Mouse (Mus musculus) thymus, adult 2 months (tissue): ENCODE measurements around the gene Parp4.

Experiments
- CTCF ChIP-seq: fragments of 200-500 bp; IDR thresholded peaks from 2 replicates; pipeline ENCODE4 v1.5.1; 2012; ENCODE audit warnings: mild to moderate bottlenecking, control low read depth, low read length, moderate library complexity, borderline replicate concordance; ENCODE audit not compliant: control insufficient read depth, poor library complexity, insufficient read depth; ENCODE audit errors: extremely low read depth
- POLR2A ChIP-seq: fragments of 200-500 bp; IDR thresholded peaks from 2 replicates; pipeline ENCODE4 v1.6.1; 2012; ENCODE audit warnings: mild to moderate bottlenecking, low read length, control low read depth, moderate library complexity; ENCODE audit not compliant: control insufficient read depth, poor library complexity, insufficient read depth; ENCODE audit errors: extremely low read depth

DNA sequence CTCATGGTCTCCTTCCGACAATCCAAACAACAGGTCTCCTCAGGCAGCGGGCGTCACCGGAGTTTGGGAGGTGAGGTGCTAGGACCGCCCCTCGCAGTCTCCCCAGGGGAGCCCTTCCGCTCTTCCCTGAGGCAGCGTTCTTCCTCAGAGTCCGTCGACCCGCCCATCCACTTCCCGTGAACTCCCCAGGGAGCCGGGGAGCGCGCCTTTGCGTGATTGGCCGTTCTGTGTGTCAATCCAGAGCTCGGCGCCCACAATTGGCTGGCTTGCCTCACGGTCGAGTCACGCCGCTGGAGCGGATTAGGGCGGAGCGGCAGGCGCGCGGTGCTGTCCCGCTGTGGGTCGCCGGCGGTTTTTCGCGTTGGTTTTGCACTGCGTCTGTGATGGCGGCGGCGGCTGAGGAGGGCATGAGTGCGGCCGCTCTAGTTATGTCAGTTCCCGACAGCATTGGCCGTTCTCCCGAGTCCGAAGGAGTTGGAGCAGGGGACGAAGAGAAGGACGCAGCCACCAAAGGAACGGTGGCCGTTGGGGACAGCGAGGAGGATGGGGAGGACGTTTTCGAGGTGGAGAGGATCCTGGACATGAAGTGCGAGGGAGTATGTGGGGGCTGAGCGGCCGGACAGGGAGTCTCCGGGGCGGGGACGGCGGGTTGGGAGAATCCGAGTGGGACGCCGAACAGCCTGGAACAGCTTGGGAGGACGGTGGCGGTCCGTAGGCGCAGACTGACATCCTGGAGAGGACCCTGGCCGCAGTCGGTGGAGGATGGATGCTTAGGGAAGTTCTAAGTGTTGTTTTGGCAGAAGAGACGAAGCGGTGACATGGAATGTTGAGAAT is 92.8 kb downstream of the Parp4 start, which contains the start of gene Mphosph8:
- TF ChIP-seq POLR2A = peak; percentile 91
- TF ChIP-seq CTCF = peak; percentile 56; the same call in 1 of the 2 replicates
